Comparison of ENCODE assay signal across 26 mouse cellular contexts in the genomic region with DNA sequence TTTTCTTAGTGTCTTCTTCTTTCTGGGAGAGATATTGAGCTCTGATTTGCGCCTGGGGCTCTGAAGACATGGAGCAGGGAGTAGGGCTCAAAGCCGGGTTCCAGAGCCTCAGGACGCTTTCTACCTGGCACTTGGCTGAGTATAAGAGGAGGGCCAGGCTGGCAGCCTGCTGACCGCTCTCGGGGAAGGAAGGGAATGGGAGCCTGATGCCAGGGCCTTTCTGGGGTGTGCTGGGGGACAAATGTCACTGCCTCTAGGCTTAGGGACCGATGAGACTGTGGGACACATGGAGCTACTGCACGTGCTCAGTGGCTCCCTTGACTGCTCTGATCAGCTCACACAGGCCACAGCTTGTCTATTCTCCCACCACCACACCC. TPM values are rescaled to one million over a fixed set of nuclear protein-coding genes. Genes with fewer than 3 reads are reported as not detected.
DNase-seq lines count a peak whose midpoint lies in the region; ATAC-seq and TF ChIP-seq lines count a peak whose summit lies in the region.
"Had no signal": no experiment of that assay in that cellular context is flagged by ENCODE, and none has a peak within 500 bp of the region (broad histone marks: within the 10 kb centered on the region; RNA-seq: fewer than 3 reads in every experiment).

No protein-coding gene starts in this region.

- H3K9me3 ChIP-seq in hindbrain, embryonic 15.5 days = no peaks in the 10 kb centered on the region
- H3K9me3 ChIP-seq in hindbrain, embryonic 14.5 days (ENCODE audit: control insufficient read depth, low read length) = no peaks in the 10 kb centered on the region
- H3K9me3 ChIP-seq in neural tube, embryonic 13.5 days = no peaks in the 10 kb centered on the region
- no peaks in the 10 kb centered on the region for H3K9me3 ChIP-seq in neural tube, embryonic 15.5 days (replicated peaks)
- H3K9me3 ChIP-seq in stomach, postnatal 0 days (ENCODE audit: control insufficient read depth, low read length) = no peaks in the 10 kb centered on the region
- H3K9me3 ChIP-seq: forebrain, embryonic 13.5 days; heart, embryonic 13.5 days; intestine, embryonic 15.5 days; megakaryocyte, embryonic 14.5 days had no signal

- no peaks in the 10 kb centered on the region for H3K27me3 ChIP-seq in hindbrain, embryonic 15.5 days
- H3K27me3 ChIP-seq in hindbrain, embryonic 14.5 days (ENCODE audit: control insufficient read depth, insufficient read depth, low read length) = no peaks in the 10 kb centered on the region
- no peaks in the 10 kb centered on the region for H3K27me3 ChIP-seq in neural tube, embryonic 13.5 days
- H3K27me3 ChIP-seq in neural tube, embryonic 15.5 days (replicated peaks) = no peaks in the 10 kb centered on the region
- H3K27me3 ChIP-seq in stomach, postnatal 0 days (ENCODE audit: control insufficient read depth, insufficient read depth, low read length) = no peaks in the 10 kb centered on the region
- H3K27me3 ChIP-seq in heart, adult 2 months (ENCODE audit: control insufficient read depth, insufficient read depth, low read length) = no peaks in the 10 kb centered on the region
- H3K27me3 ChIP-seq: CH12.LX; forebrain, embryonic 13.5 days; heart, embryonic 13.5 days; intestine, embryonic 15.5 days had no signal

- TF ChIP-seq CTCF in stomach, postnatal 0 days (IDR thresholded peaks at IDR 0.05; ENCODE audit: low read depth) = no peak
- no peak for TF ChIP-seq CTCF in heart, adult 2 months (IDR thresholded peaks at IDR 0.05)

- no peak overlapping the region for H3K4me2 ChIP-seq in hindbrain, embryonic 15.5 days
- H3K4me2 ChIP-seq in hindbrain, embryonic 14.5 days (replicated peaks) = no peak overlapping the region
- H3K4me2 ChIP-seq in neural tube, embryonic 13.5 days = no peak overlapping the region
- H3K4me2 ChIP-seq in neural tube, embryonic 15.5 days = no peak overlapping the region
- no peak overlapping the region for H3K4me2 ChIP-seq in stomach, postnatal 0 days (replicated peaks; ENCODE audit: low read depth)
- H3K4me2 ChIP-seq: forebrain, embryonic 13.5 days; heart, embryonic 13.5 days; intestine, embryonic 15.5 days; liver, embryonic 11.5 days had no signal

- H3K9ac ChIP-seq in hindbrain, embryonic 15.5 days = 0 out of 2 replicates have a peak overlapping the region, but pooled peaks have one; percentile 0
- H3K9ac ChIP-seq in hindbrain, embryonic 14.5 days = no peak overlapping the region
- H3K9ac ChIP-seq in neural tube, embryonic 13.5 days = peak overlapping the region; percentile 3; the same call in 1 of the 2 replicates
- no peak overlapping the region for H3K9ac ChIP-seq in neural tube, embryonic 15.5 days (replicated peaks)
- H3K9ac ChIP-seq in stomach, postnatal 0 days (ENCODE audit: low read length) = no peak overlapping the region
- H3K9ac ChIP-seq in heart, adult 2 months (ENCODE audit: low read depth, low read length) = no peak overlapping the region
- H3K9ac ChIP-seq: forebrain, embryonic 13.5 days; heart, embryonic 13.5 days; intestine, embryonic 15.5 days had no signal

- H3K36me3 ChIP-seq in hindbrain, embryonic 15.5 days = no peaks in the 10 kb centered on the region
- no peaks in the 10 kb centered on the region for H3K36me3 ChIP-seq in hindbrain, embryonic 14.5 days (replicated peaks; ENCODE audit: control insufficient read depth, insufficient read depth)
- no peaks in the 10 kb centered on the region for H3K36me3 ChIP-seq in neural tube, embryonic 13.5 days
- no peaks in the 10 kb centered on the region for H3K36me3 ChIP-seq in neural tube, embryonic 15.5 days
- H3K36me3 ChIP-seq in stomach, postnatal 0 days (ENCODE audit: control insufficient read depth, insufficient read depth, low read length) = no peaks in the 10 kb centered on the region
- H3K36me3 ChIP-seq in heart, adult 2 months (ENCODE audit: control insufficient read depth, insufficient read depth, low read length) = no peaks in the 10 kb centered on the region
- H3K36me3 ChIP-seq: heart, embryonic 13.5 days; intestine, embryonic 15.5 days had no signal

- DNase-seq in cerebellum, postnatal 10 days = peak; percentile 53 to 55
- no peak for DNase-seq in cerebellum, postnatal 4 days (ENCODE audit: low spot score in 2 of 2)
- DNase-seq in hindbrain, embryonic 14.5 days (ENCODE audit: low spot score) = no peak
- no peak for DNase-seq in stomach, postnatal 0 days (ENCODE audit: low spot score)
- DNase-seq in heart, adult 2 months = no peak
- DNase-seq: adrenal gland, postnatal 36 days; heart, adult 11 months; heart, postnatal 36 days; kidney, adult 9 months; kidney, postnatal 25 days; lung, adult 18-20 months; right cerebral cortex, postnatal 4 days; thymus, postnatal 14 days had no signal

- ATAC-seq in hindbrain, embryonic 15.5 days (ENCODE audit: low FRiP score, low read depth) = no peak
- no peak for ATAC-seq in hindbrain, embryonic 14.5 days (ENCODE audit: low FRiP score)
- no peak for ATAC-seq in neural tube, embryonic 13.5 days (ENCODE audit: low read depth)
- no peak for ATAC-seq in neural tube, embryonic 15.5 days (ENCODE audit: low FRiP score)
- ATAC-seq in stomach, postnatal 0 days (ENCODE audit: low FRiP score, low TSS enrichment) = no peak
- ATAC-seq: forebrain, embryonic 13.5 days; intestine, embryonic 15.5 days had no signal

- H3K79me2 ChIP-seq in heart, adult 2 months (replicated peaks; ENCODE audit: control insufficient read depth, insufficient read depth, low read length) = no peaks in the 10 kb centered on the region

- intact Hi-C loops in heart, adult 2 months (cut with DNase I) = no loop called here

- no peak for TF ChIP-seq EP300 in stomach, postnatal 0 days (optimal IDR thresholded peaks at IDR 0.05)
- no peak for TF ChIP-seq EP300 in heart, adult 2 months (IDR thresholded peaks at IDR 0.05; ENCODE audit: insufficient read depth, low read depth, low read length)

- H3K4me3 ChIP-seq in hindbrain, embryonic 15.5 days = no peak overlapping the region
- no peak overlapping the region for H3K4me3 ChIP-seq in hindbrain, embryonic 14.5 days (replicated peaks; ENCODE audit: low read length)
- no peak overlapping the region for H3K4me3 ChIP-seq in neural tube, embryonic 13.5 days
- H3K4me3 ChIP-seq in neural tube, embryonic 15.5 days (replicated peaks) = no peak overlapping the region
- no peak overlapping the region for H3K4me3 ChIP-seq in stomach, postnatal 0 days (ENCODE audit: low read depth, low read length)
- no peak overlapping the region for H3K4me3 ChIP-seq in heart, adult 2 months
- H3K4me3 ChIP-seq: forebrain, embryonic 13.5 days; heart, embryonic 13.5 days; intestine, embryonic 15.5 days; megakaryocyte, embryonic 14.5 days; myocyte had no signal

- 86% methylated on average over 7 of the region's 7 CpGs for WGBS in hindbrain, embryonic 15.5 days
- WGBS in hindbrain, embryonic 14.5 days = 80% methylated on average over 7 of the region's 7 CpGs
- WGBS in neural tube, embryonic 13.5 days = 87% methylated on average over 7 of the region's 7 CpGs
- 92% methylated on average over 7 of the region's 7 CpGs for WGBS in neural tube, embryonic 15.5 days
- 87% methylated on average over 7 of the region's 7 CpGs for WGBS in stomach, postnatal 0 days
- 94% methylated on average over 7 of the region's 7 CpGs for WGBS in heart, adult 2 months

- no peak overlapping the region for H3K27ac ChIP-seq in hindbrain, embryonic 15.5 days (replicated peaks)
- H3K27ac ChIP-seq in hindbrain, embryonic 14.5 days = no peak overlapping the region
- H3K27ac ChIP-seq in neural tube, embryonic 13.5 days (replicated peaks) = no peak overlapping the region
- H3K27ac ChIP-seq in neural tube, embryonic 15.5 days (replicated peaks) = no peak overlapping the region
- H3K27ac ChIP-seq in stomach, postnatal 0 days (replicated peaks) = peak overlapping the region; percentile 56
- no peak overlapping the region for H3K27ac ChIP-seq in heart, adult 2 months
- H3K27ac ChIP-seq: forebrain, embryonic 13.5 days; heart, embryonic 13.5 days; intestine, embryonic 15.5 days had no signal

- H3K4me1 ChIP-seq in hindbrain, embryonic 15.5 days (replicated peaks) = peaks cover 95% of the 10 kb centered on the region
- peaks cover 61% of the 10 kb centered on the region for H3K4me1 ChIP-seq in hindbrain, embryonic 14.5 days (replicated peaks; ENCODE audit: control insufficient read depth, insufficient read depth, low read length)
- peaks cover 100% of the 10 kb centered on the region for H3K4me1 ChIP-seq in neural tube, embryonic 13.5 days (replicated peaks)
- peaks cover 98% of the 10 kb centered on the region for H3K4me1 ChIP-seq in neural tube, embryonic 15.5 days
- H3K4me1 ChIP-seq in stomach, postnatal 0 days (replicated peaks; ENCODE audit: control insufficient read depth, insufficient read depth) = peaks cover 25% of the 10 kb centered on the region
- peaks cover 36% of the 10 kb centered on the region for H3K4me1 ChIP-seq in heart, adult 2 months (ENCODE audit: control insufficient read depth, insufficient read depth, low read length)

- no peak for TF ChIP-seq POLR2A in heart, adult 2 months (IDR thresholded peaks at IDR 0.05; ENCODE audit: insufficient read depth, low read depth, low read length)

RNA-seq across cellular contexts. Expression of a gene that starts 15.4 kb away (rescaled TPM):
- polyA plus RNA-seq in hindbrain, embryonic 15.5 days (2015; fragmentation: Nextera tagmentation; extraction: Ambion mirVana) = 90.6 and 93.2 TPM in 2 replicates
- 92.9 and 95.5 TPM in 2 replicates for polyA plus RNA-seq in hindbrain, embryonic 14.5 days (2014; fragmentation: Nextera tagmentation; extraction: Ambion mirVana)
- 86.3 and 90.7 TPM in 2 replicates for polyA plus RNA-seq in neural tube, embryonic 13.5 days (2015; fragmentation: Nextera tagmentation; extraction: Ambion mirVana)
- 64.7 and 70.4 TPM in 2 replicates for polyA plus RNA-seq in neural tube, embryonic 15.5 days (2015; fragmentation: Nextera tagmentation; extraction: Ambion mirVana)
- 23.9 and 26.8 TPM in 2 replicates for polyA plus RNA-seq in stomach, postnatal 0 days (2015; fragmentation: Nextera tagmentation; extraction: Ambion mirVana)
- total RNA-seq in heart, adult 2 months (2021) = 10 to 100 TPM in 1 of 2 experiments, 1 to 10 TPM in 1; 9.7 to 12.2 TPM
- polyA plus RNA-seq in heart, adult 2 months (2012; rRNA removed) = 19.5 and 24.8 TPM in 2 replicates

RNA-seq across cellular contexts. Expression of a gene that starts 22.4 kb away (rescaled TPM):
- 2.6 and 2.7 TPM in 2 replicates for polyA plus RNA-seq in hindbrain, embryonic 15.5 days (2015; fragmentation: Nextera tagmentation; extraction: Ambion mirVana)
- polyA plus RNA-seq in hindbrain, embryonic 14.5 days (2014; fragmentation: Nextera tagmentation; extraction: Ambion mirVana) = 0.90 and 2.9 TPM in 2 replicates
- polyA plus RNA-seq in neural tube, embryonic 13.5 days (2015; fragmentation: Nextera tagmentation; extraction: Ambion mirVana) = 2.6 and 4.0 TPM in 2 replicates
- 2.1 and 3.5 TPM in 2 replicates for polyA plus RNA-seq in neural tube, embryonic 15.5 days (2015; fragmentation: Nextera tagmentation; extraction: Ambion mirVana)
- 5.5 and 6.2 TPM in 2 replicates for polyA plus RNA-seq in stomach, postnatal 0 days (2015; fragmentation: Nextera tagmentation; extraction: Ambion mirVana)
- total RNA-seq in heart, adult 2 months (2021) = 1 to 10 TPM; 1.0 to 1.7 TPM
- polyA plus RNA-seq in heart, adult 2 months (2012; rRNA removed) = 0.47 TPM in 1 of 2 replicates, not detected in the other
- total RNA-seq: CH12.LX, MEL had no signal
- polyA plus RNA-seq: myocyte had no signal

RNA-seq across cellular contexts. Expression of a gene that starts 31.7 kb away (rescaled TPM):
- 1.1 and 2.2 TPM in 2 replicates for polyA plus RNA-seq in hindbrain, embryonic 15.5 days (2015; fragmentation: Nextera tagmentation; extraction: Ambion mirVana)
- 1.3 and 1.7 TPM in 2 replicates for polyA plus RNA-seq in hindbrain, embryonic 14.5 days (2014; fragmentation: Nextera tagmentation; extraction: Ambion mirVana)
- 1.6 and 1.7 TPM in 2 replicates for polyA plus RNA-seq in neural tube, embryonic 13.5 days (2015; fragmentation: Nextera tagmentation; extraction: Ambion mirVana)
- polyA plus RNA-seq in neural tube, embryonic 15.5 days (2015; fragmentation: Nextera tagmentation; extraction: Ambion mirVana) = 1.2 and 2.1 TPM in 2 replicates
- 1.2 and 1.3 TPM in 2 replicates for polyA plus RNA-seq in stomach, postnatal 0 days (2015; fragmentation: Nextera tagmentation; extraction: Ambion mirVana)
- 1 to 10 TPM; 1.8 to 2.1 TPM for total RNA-seq in heart, adult 2 months (2021)
- polyA plus RNA-seq in heart, adult 2 months (2012; rRNA removed) = 1.3 and 2.2 TPM in 2 replicates
- total RNA-seq: CH12.LX, MEL had no signal
- polyA plus RNA-seq: forebrain, embryonic 13.5 days; myocyte had no signal

RNA-seq across cellular contexts. Expression of a gene that starts 34.9 kb away (rescaled TPM):
- 0.14 and 0.22 TPM in 2 replicates for polyA plus RNA-seq in hindbrain, embryonic 15.5 days (2015; fragmentation: Nextera tagmentation; extraction: Ambion mirVana)
- polyA plus RNA-seq in hindbrain, embryonic 14.5 days (2014; fragmentation: Nextera tagmentation; extraction: Ambion mirVana) = not detected in 2 replicates
- not detected in 2 replicates for polyA plus RNA-seq in neural tube, embryonic 13.5 days (2015; fragmentation: Nextera tagmentation; extraction: Ambion mirVana)
- 0.09 and 3.3 TPM in 2 replicates for polyA plus RNA-seq in neural tube, embryonic 15.5 days (2015; fragmentation: Nextera tagmentation; extraction: Ambion mirVana)
- polyA plus RNA-seq in stomach, postnatal 0 days (2015; fragmentation: Nextera tagmentation; extraction: Ambion mirVana) = 2.0 and 3.3 TPM in 2 replicates
- total RNA-seq in heart, adult 2 months (2021) = not detected
- not detected in 2 replicates for polyA plus RNA-seq in heart, adult 2 months (2012; rRNA removed)
- total RNA-seq: adrenal gland, postnatal 36 days; CH12.LX; heart, postnatal 36 days; layer of hippocampus, adult 8-10 months; left cerebral cortex, postnatal 36 days; MEL had no signal
- polyA plus RNA-seq: forebrain, embryonic 13.5 days; heart, embryonic 13.5 days; liver, embryonic 11.5 days; myocyte had no signal

RNA-seq across cellular contexts. Expression of a gene that starts 55.2 kb away (rescaled TPM):
- 41.6 and 42.8 TPM in 2 replicates for polyA plus RNA-seq in hindbrain, embryonic 15.5 days (2015; fragmentation: Nextera tagmentation; extraction: Ambion mirVana)
- polyA plus RNA-seq in hindbrain, embryonic 14.5 days (2014; fragmentation: Nextera tagmentation; extraction: Ambion mirVana) = 28.6 and 29.3 TPM in 2 replicates
- 42.1 and 43.5 TPM in 2 replicates for polyA plus RNA-seq in neural tube, embryonic 13.5 days (2015; fragmentation: Nextera tagmentation; extraction: Ambion mirVana)
- polyA plus RNA-seq in neural tube, embryonic 15.5 days (2015; fragmentation: Nextera tagmentation; extraction: Ambion mirVana) = 37.2 and 40.1 TPM in 2 replicates
- polyA plus RNA-seq in stomach, postnatal 0 days (2015; fragmentation: Nextera tagmentation; extraction: Ambion mirVana) = 13.1 and 14.0 TPM in 2 replicates
- total RNA-seq in heart, adult 2 months (2021) = 10 to 100 TPM; 11.0 to 12.2 TPM
- polyA plus RNA-seq in heart, adult 2 months (2012; rRNA removed) = 14.3 and 21.9 TPM in 2 replicates

Comparison
In these comparisons a context has a peak if more than half of its experiments do, and no peak if none do; other contexts are left out.
1. DNase-seq: peak in cerebellum, postnatal 10 days (2 of 2); none in cerebellum, postnatal 4 days (0 of 2), hindbrain, embryonic 14.5 days (single experiment), stomach, postnatal 0 days (single experiment) and heart, adult 2 months (0 of 2).
2. H3K9ac ChIP-seq: peak in hindbrain, embryonic 15.5 days (single experiment) and neural tube, embryonic 13.5 days (single experiment); none in hindbrain, embryonic 14.5 days (single experiment), neural tube, embryonic 15.5 days (single experiment), stomach, postnatal 0 days (single experiment) and heart, adult 2 months (single experiment).